Mouse (Mus musculus) left cerebral cortex, adult 8-10 months (tissue): Measurements from ENCODE around the gene Dclk2. TPM values are rescaled to one million over a fixed set of nuclear protein-coding genes. Genes with fewer than 3 reads are reported as not detected.

Experiments used
- DNase-seq, 2 experiments: peaks; one replicate each; pipeline ENCODE4 v3.0.0; 2022; ENCODE audit warnings: low spot score in 2 of 2
- total RNA-seq, 4 experiments: library from RNA; stranded (reverse); gene quantifications; 2 replicates each; pipeline ENCODE4 v1.2.4; 2022

Gene Dclk2
- total RNA-seq, 4 experiments from 2014 or later = 61.3 to 67.7 (median 64.5) TPM

GRCm38 (mm10) chr3:86800841-86801240 is 119.8 kb downstream of the Dclk2 start:
- DNase-seq = no peak

- no peak for DNase-seq
Observed at GRCm38 (mm10) chr3:86799041-86799440, 121.6 kb downstream of the Dclk2 start.

GRCm38 (mm10) chr3:86797871-86798460 is 122.7 kb downstream of the Dclk2 start:
- no peak for DNase-seq

GRCm38 (mm10) chr3:86796716-86797115 is 123.9 kb downstream of the Dclk2 start:
- no peak for DNase-seq

- no peak for DNase-seq
Observed at GRCm38 (mm10) chr3:86793720-86794191, 126.9 kb downstream of the Dclk2 start.

- DNase-seq = no peak
Observed at GRCm38 (mm10) chr3:86793264-86793663, 127.4 kb downstream of the Dclk2 start.

GRCm38 (mm10) chr3:86789752-86790151 is 130.9 kb downstream of the Dclk2 start:
- no peak for DNase-seq

GRCm38 (mm10) chr3:86788711-86789110 is 131.9 kb downstream of the Dclk2 start:
- no peak for DNase-seq

GRCm38 (mm10) chr3:86787423-86788123 is 133.1 kb downstream of the Dclk2 start:
- DNase-seq = no peak

- peak in 1 of 2 experiments; percentile 82 for DNase-seq
Observed at GRCm38 (mm10) chr3:86786845-86787351, 133.8 kb downstream of the Dclk2 start.

GRCm38 (mm10) chr3:86786280-86786679 is 134.4 kb downstream of the Dclk2 start:
- no peak for DNase-seq

GRCm38 (mm10) chr3:86784930-86785329 is 135.7 kb downstream of the Dclk2 start:
- DNase-seq = no peak

GRCm38 (mm10) chr3:86784051-86784450 is 136.6 kb downstream of the Dclk2 start:
- DNase-seq = no peak

GRCm38 (mm10) chr3:86779704-86780103 is 140.9 kb downstream of the Dclk2 start:
- DNase-seq = no peak

- no peak for DNase-seq
Observed at GRCm38 (mm10) chr3:86775444-86775828, 145.2 kb downstream of the Dclk2 start.

GRCm38 (mm10) chr3:86774566-86775443 is 145.8 kb downstream of the Dclk2 start:
- DNase-seq = no peak

- DNase-seq = no peak
Observed at GRCm38 (mm10) chr3:86768969-86769368, 151.7 kb downstream of the Dclk2 start.

- no peak for DNase-seq
Observed at GRCm38 (mm10) chr3:86768553-86768952, 152.1 kb downstream of the Dclk2 start.

- no peak for DNase-seq
Observed at GRCm38 (mm10) chr3:86762456-86762855, 158.2 kb downstream of the Dclk2 start.

GRCm38 (mm10) chr3:86762036-86762415 is 158.6 kb downstream of the Dclk2 start:
- no peak for DNase-seq

- peak in 1 of 2 experiments; percentile 47 for DNase-seq
Observed at GRCm38 (mm10) chr3:86761095-86762035, 159.3 kb downstream of the Dclk2 start.
